Mouse (Mus musculus) olfactory bulb, adult 2 months (tissue): ENCODE data around the gene Muc3.

ENCODE experiments used
- CTCF ChIP-seq: fragments of 200-500 bp; IDR thresholded peaks from 2 replicates; pipeline ENCODE4 v1.5.1; 2012; ENCODE audit warnings: low read depth, mild to moderate bottlenecking, low read length, moderate library complexity; ENCODE audit not compliant: insufficient read depth
- POLR2A ChIP-seq: fragments of 200-500 bp; IDR thresholded peaks from 2 replicates; pipeline ENCODE4 v1.6.1; 2012; ENCODE audit warnings: mild to moderate bottlenecking, low read depth, low read length, moderate library complexity; ENCODE audit not compliant: insufficient read depth

DNA sequence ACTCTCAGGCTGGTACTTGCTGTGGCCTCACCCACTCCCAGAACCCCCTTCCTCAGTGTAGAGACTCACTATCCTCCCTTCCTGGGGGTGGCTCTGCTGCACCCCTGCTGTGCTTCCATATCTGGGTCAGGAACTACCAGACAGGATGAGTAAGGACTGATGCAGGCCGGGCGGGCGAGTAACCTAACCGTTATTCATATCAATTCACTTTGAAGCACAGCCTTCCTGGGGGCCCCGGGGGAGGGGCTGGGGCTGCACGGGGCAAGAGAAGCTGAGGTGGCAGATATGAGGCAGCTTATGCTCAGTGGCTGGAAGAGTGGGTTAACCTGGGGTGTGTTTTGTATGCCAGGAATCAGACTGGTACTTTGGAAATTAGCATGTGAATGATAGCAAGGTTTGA lies 64.1 kb downstream of the Muc3 start:
- TF ChIP-seq POLR2A (no peak), CTCF (no peak)
